Mouse (Mus musculus) mesoderm, embryonic 11.5 days (tissue): ENCODE measurements at regions not wholly inside any gene's neighbourhood (a gene's known extent, or its start where the extent isn't known, plus 50 kb on each side); places are given as distances from the start of the nearest gene placed in this dataset.
"Not testable (repeated sequence)": the region's sequence is repeated elsewhere in the genome, so short reads cannot be mapped to it uniquely, and the experiment has no call there.

Experiments used
- DNase-seq: peaks from one replicate; pipeline ENCODE4 v3.0.0-alpha.2; 2012; ENCODE audit warnings: low read depth, low spot score

- DNase-seq, result no peak
Observed at GRCm38 (mm10) chr9:72166084-72166483, 54.4 kb upstream of the Tcf12 start.

DNA sequence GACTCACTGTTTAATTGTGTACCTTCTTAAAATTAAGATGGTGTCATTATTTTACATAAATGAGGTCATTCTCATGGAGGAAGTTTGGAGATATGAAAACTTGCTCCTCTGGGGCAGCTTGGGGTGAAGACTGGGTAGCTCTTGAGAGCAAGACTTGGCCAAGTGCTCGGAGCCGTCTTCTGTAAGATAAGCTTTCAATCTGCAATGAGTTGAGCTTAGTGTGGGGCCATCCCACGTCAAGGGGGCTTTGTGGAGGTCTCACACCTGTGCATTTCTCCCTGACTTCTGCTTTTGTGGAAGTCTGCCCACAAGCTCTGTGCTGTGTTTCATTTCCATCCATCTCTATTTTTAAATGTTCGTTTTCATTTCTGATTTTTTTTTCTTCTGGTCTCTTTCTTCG lies 54.9 kb upstream of the Tcf12 start:
- no peak for DNase-seq

DNA sequence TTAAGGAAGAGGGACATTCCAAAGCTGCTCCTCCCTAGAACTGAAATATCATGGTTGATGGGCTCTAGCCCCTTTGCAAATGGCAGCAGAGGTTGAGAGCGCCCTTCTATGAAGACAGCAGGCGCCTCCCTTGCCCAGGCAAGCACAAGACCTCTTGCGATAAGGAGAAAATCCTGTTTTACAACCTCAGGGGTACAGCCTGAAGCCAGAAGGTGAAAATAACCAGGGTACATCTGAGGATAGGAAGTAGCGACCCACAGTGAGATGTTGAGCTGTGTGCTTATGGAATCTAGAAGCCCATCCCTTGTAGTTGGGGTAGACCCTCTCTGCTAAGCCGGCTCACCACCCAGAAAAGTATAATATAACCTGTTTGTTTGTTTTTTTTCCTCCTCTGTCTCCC lies 57.6 kb upstream of the Tcf12 start:
- DNase-seq, result peak; percentile 5

DNA sequence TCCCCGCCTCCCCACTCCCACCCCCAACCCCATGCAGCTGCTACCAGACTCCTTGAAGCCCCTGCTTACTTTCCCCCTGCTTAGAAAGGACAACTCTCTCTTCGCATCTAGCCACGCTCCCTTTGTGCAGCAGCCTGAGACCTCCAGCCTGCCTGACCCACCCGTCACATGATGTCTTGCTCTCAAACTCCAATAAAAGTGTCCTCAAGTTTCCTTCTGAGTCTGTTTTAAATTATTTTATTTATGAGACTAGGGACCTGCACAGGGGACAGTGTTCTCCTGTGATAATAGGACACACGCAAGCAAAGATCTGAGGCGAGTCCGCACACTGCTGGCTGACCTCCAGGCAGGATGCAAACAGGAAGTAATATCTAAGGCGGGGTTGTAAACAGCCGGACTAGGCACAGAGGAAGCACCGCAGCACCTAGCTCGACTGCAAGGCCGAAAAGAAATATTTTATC lies 58.1 kb upstream of the Tcf12 start:
- DNase-seq, result peak; percentile 47

- DNase-seq, result no peak
Observed at GRCm38 (mm10) chr9:72170235-72170634, 58.6 kb upstream of the Tcf12 start.

GRCm38 (mm10) chr9:72172331-72172730 lies 60.7 kb upstream of the Tcf12 start:
- DNase-seq, result no peak

DNA sequence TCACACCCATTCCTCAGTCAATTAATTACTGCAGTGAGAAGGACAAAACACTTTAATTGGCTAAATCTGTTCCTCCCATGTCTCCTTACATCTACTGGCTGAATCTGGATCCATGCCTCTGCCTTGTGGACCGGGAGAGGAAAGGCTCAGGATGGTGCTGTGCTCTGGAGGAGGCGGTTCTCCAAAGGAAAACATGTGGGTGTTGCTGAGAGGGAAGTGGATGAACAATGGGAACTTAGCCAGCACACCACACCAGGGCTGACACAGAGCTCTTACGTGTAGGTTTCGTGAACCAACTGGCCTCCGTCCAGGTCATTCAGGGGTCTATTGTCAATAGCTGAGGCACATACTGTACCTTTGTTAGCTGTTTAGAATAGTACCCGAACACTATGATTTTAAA lies 69.3 kb upstream of the Tcf12 start:
- no peak for DNase-seq

- DNase-seq, result no peak
Observed at GRCm38 (mm10) chr9:72183336-72183735, 71.7 kb upstream of the Tcf12 start.

DNA sequence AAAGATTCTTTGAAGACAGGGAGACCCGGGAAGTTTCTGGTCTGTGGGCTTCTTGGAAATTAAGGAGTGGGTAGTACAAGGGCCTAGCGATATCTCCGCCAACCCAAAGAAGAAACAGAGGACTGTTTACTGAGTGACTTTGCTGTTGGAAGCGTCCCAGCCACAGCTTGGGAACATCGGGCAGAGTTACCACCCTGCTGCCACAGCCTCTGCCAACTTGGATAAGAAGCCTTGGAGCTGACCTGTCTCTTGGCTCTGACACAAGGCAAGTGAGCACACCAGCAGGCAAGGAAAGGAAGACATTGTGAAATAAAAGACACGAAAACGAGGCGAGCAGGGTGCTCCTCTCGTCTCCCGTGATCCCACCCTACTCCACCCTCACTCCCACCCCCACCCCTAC lies 72.3 kb upstream of the Tcf12 start:
- no peak for DNase-seq

GRCm38 (mm10) chr9:72189867-72190266 lies 78.2 kb upstream of the Tcf12 start:
- DNase-seq, result no peak

- DNase-seq, result no peak
Observed at GRCm38 (mm10) chr9:72190631-72191030, 79.0 kb upstream of the Tcf12 start.

GRCm38 (mm10) chr9:72191091-72191490 lies 79.4 kb upstream of the Tcf12 start:
- no peak for DNase-seq

DNA sequence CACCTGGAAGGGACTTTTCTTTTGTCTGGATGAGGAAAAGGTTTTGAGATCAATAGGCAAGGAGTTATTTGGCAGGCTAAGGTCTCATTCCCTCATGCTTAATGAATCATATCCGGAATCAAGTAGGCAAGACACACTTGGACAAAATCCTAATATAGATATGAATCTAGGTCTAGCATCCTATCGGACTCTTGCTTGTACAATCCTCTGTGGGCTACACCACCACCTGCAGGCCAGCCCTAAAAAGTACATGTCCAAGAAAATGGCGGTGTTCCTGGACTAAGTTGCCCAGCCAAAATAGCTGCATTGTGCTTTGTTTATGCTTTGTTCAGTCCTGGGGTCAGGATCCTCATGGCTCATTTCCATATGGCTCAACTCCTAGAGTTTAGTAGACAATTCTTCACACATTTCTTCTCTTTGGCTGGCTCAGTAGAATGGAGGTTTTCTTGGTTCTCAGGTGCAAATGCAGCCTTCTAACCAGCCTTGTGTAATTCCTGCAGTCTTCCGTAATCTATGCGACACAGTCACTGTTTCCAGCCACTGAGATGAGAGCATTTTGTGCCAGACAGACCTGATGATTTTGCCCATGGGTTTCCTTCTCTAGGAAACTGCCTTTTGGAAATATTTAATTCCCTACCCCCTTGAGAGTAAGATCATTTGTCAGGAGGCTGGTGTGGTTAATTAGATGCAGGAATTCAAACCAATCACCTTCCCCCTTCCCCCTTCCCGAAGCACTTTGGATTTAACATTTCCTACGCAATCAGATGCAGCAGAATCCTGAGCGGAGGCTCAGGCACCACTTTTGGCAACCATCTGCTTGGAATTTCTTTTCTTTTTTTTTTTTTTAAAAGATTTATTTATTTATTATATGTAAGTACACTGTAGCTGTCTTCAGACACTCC lies 80.6 kb upstream of the Tcf12 start:
- DNase-seq, result peak; percentile 43

GRCm38 (mm10) chr9:72192953-72193337 lies 81.3 kb upstream of the Tcf12 start:
- DNase-seq, result not testable (repeated sequence)

- DNase-seq, result no peak
Observed at GRCm38 (mm10) chr9:72195348-72195747, 79.3 kb upstream of the Zfp280d start.

DNA sequence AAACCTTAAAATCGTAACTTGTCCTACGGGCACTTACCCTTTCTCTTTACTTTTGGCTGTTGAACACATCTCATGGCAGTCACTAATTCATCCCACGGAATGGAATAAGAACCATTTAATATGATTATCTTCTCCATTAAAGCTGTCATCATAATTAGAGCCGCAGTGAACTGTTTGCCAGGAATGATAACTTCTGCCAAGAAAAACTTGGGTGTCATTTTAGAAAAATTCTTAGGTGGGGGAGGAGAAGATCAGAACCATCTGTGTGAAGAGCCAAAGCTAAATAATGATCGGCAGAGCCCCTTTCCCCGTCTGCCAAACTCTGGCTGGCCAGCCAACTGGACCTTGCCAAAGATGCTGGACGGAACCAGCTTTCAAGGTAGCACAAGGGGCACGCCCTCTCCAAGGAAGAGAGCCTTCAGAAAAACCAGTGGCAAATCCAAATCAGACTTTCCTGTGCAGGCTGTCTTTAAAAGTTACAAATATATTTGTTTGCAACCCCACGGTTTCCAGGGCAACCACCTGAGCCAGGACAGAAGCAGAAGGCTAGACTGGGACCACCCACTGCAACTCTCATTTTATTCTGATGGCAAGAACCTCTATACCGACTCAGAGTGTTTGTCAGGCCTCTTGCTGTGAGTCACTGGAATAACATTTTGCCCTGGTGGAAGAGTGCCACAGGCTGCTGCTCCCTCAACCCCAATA lies 77.9 kb upstream of the Zfp280d start:
- peak; percentile 24 for DNase-seq

DNA sequence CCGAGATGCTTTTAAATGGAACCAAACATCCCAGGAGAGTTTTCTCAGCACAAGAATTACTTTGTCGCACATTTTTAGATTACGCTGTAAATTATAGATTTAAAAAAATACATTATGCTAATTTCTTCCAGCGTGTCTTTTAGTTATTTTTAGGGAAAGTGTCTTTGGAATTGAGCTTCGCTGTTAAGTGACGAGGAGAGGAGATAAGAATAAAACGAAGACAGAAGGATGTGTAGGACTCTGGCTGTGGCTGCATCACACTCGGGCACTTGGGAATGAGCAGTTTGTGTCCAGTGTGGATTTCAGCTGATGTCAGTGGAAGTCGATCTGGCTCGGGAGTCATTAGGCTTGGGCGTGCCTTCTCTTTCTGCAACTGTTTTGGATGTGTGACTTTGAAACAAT lies 77.3 kb upstream of the Zfp280d start:
- DNase-seq, result no peak

DNA sequence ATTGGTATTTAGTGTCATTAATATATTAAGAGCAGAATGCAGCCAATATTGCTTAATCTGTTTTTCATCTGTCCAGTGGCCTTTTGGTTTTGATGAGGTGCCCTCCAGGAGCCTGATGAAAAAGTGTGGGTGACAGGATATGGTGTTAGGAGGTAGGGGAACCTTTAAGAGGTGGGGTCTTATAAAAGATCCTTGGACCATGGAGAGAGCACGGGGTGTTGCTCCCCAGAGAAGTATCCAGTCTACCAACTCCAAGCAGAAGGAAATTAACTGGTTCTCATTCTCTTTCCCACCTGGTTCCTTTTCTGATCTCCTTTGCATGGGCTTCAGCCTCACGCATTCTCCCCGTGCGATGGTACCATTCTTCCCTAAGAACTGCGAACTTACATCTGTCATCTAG lies 75.7 kb upstream of the Zfp280d start:
- DNase-seq, result no peak

DNA sequence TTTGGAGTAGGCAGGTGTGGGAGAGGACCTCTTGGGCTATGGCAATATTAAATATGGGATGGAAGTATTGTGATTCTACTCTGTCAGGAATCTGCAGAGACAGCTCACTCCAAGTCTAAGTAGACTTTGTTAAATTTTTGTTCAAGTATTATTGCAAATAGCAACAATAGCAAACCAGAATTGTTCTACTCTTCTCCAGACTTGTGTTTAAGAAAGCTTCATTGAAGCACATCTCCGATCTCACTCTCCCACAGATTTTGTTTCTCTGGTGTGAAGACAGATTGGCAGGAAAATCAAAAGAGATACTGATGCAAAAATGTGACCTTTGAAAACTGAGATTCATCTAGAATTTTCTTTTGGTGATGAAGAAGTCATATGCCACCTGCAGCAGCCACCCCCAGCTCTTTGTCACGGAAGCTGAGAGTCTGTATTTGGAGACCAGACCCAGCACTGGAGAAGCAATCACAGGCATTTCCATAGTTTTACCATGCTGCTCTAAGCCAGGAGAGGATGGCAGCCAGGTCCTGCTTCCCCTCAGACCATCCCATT lies 70.2 kb upstream of the Zfp280d start:
- DNase-seq, result no peak

DNA sequence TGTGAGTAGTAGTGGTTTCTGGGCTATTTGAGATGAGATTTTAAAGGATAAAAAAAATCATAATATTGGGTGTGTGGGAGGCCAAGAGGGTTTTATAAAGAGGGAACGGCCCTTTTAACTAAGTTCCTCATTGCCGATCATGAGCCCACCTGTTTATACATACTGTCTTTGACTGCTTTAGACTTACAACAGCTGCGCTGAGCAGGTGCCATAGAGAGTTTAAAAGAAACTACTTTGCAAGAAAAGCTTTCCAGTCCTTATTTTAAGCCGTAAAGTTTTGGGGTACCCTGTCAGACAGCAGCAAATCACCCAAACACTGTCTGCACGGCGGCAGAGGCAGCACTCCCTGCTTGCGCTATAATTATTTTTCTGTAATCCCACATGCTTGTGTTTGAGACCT lies 68.8 kb upstream of the Zfp280d start:
- no peak for DNase-seq

DNA sequence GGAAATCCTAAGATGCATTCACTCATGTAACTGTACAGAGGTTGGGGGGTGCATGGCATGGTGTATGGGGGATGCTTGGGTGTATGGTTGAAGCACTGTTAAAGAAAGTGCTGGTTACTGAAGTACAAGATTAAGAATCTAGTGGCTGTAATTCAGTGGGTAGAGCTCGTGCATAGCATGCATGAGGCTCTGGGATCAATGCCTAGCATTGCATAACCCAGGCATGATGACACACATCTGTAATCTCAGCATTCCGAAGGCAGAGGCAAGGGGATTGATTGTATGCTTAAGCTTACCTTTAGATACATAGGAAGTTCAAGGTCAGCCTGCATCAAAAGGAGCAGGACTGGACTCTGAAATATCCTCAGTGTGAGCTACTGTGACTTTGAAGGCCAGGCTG lies 67.7 kb upstream of the Zfp280d start:
- no peak for DNase-seq

- DNase-seq, result no peak
Observed at GRCm38 (mm10) chr9:72208296-72208695, 66.4 kb upstream of the Zfp280d start.
